Mouse (Mus musculus) cerebellum, adult 2 months (tissue): ENCODE results near the gene Jade1.

Source experiments
- CTCF ChIP-seq: fragments of 200-500 bp; IDR thresholded peaks from 2 replicates; pipeline ENCODE4 v1.5.1; 2011; ENCODE audit warnings: low read depth, mild to moderate bottlenecking, control low read depth, low read length, moderate library complexity, borderline replicate concordance; ENCODE audit not compliant: insufficient read depth
- POLR2A ChIP-seq: fragments of 200-500 bp; IDR thresholded peaks from 2 replicates; pipeline ENCODE4 v1.6.1; 2011; ENCODE audit warnings: low read length, control low read depth, borderline replicate concordance; ENCODE audit not compliant: insufficient read depth

DNA sequence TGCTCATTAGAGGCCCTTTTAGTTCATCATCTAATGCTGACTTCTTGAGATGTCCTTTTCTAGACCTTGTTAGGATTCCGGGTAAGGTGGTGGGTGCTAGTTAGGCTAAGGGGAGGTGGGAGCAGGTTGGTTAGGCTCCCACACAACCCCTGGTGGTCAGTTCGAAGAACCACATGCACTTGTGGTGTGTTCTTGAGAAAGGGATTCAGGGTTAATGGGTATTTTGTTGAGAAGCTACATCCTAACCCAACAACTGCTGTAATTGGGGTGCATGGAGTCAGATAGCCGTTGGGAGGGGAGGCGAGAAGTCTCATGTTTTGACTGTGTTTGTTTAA lies 50.8 kb downstream of the Jade1 start:
- TF ChIP-seq CTCF (0 out of 2 replicates have a peak, but pooled peaks have one; percentile 27), POLR2A (no peak)
